Comparison of ENCODE assay signal across 20 mouse cellular contexts in the genomic region with DNA sequence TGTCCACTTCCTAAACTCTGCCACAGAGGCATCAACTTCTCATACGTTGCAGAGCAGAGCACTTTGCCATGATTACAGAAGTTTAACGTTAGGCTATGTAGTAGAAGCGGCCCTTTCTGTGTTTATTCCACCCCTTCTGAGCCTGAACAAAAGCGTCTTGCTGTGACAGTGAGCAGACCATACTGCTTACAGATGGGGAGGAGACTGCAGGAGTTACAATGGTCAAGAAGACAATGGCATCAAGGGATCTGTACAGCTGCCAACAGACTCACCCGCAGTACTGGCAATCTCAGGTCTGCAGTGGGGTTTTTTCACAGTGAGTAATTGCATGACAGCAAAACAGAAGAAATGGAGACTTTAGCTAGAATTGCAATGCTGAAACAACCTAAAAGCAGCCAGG.
DNase-seq lines count a peak whose midpoint lies in the region; ATAC-seq and TF ChIP-seq lines count a peak whose summit lies in the region.
"Had no signal": no experiment of that assay in that cellular context is flagged by ENCODE, and none has a peak within 500 bp of the region (broad histone marks: within the 10 kb centered on the region; RNA-seq: fewer than 3 reads in every experiment).

No protein-coding gene starts in this region.

- no peak for TF ChIP-seq CTCF in forebrain, postnatal 0 days (IDR thresholded peaks at IDR 0.05; ENCODE audit: low read depth)

- 24% methylated on average over 5 of the region's 5 CpGs for WGBS in forebrain, postnatal 0 days
- whole genome bisulfite sequencing in midbrain, embryonic 14.5 days: 14% methylated on average over 5 of the region's 5 CpGs
- 41% methylated on average over 5 of the region's 5 CpGs for WGBS in limb, embryonic 10.5 days
- WGBS in kidney, embryonic 15.5 days: 26% methylated on average over 5 of the region's 5 CpGs

- H3K27me3 ChIP-seq in forebrain, postnatal 0 days (ENCODE audit: insufficient read depth, low read length): no peaks in the 10 kb centered on the region
- H3K27me3 ChIP-seq in midbrain, embryonic 14.5 days (ENCODE audit: control insufficient read depth, insufficient read depth, low read length): no peaks in the 10 kb centered on the region
- H3K27me3 ChIP-seq in limb, embryonic 10.5 days (ENCODE audit: low read depth, poor library complexity, severe bottlenecking): peaks cover 50% of the 10 kb centered on the region
- peaks cover 20% of the 10 kb centered on the region for H3K27me3 ChIP-seq in kidney, embryonic 15.5 days
- H3K27me3 ChIP-seq: CH12.LX; stomach, embryonic 15.5 days had no signal

- no peak overlapping the region for H3K9ac ChIP-seq in forebrain, postnatal 0 days
- no peak overlapping the region for H3K9ac ChIP-seq in midbrain, embryonic 14.5 days (replicated peaks; ENCODE audit: low read length)
- H3K9ac ChIP-seq in kidney, embryonic 15.5 days: no peak overlapping the region
- H3K9ac ChIP-seq: liver, embryonic 14.5 days; stomach, embryonic 15.5 days had no signal

- peak; percentile 64 for DNase-seq in R1 (ENCODE audit: low read depth, low spot score)
- peak; percentile 6 for DNase-seq in brain, adult 2 months (ENCODE audit: low read depth, low spot score)
- DNase-seq in forebrain, postnatal 0 days: peak; percentile 3
- DNase-seq in midbrain, embryonic 14.5 days: peak; percentile 26
- DNase-seq in cerebellum, adult 9-10 months: no peak
- no peak for DNase-seq in limb, embryonic 10.5 days (ENCODE audit: low spot score)
- DNase-seq: adrenal gland, postnatal 10 days; cerebellum, adult 2 months; gastrocnemius, postnatal 14 days; heart, postnatal 36 days; kidney, adult 11 months; kidney, postnatal 36 days; left cerebral cortex, postnatal 4 days; thymus, postnatal 36 days had no signal

- no peak overlapping the region for H3K27ac ChIP-seq in forebrain, postnatal 0 days (ENCODE audit: low read depth, low read length)
- H3K27ac ChIP-seq in midbrain, embryonic 14.5 days (replicated peaks; ENCODE audit: low read depth, low read length): no peak overlapping the region
- no peak overlapping the region for H3K27ac ChIP-seq in limb, embryonic 10.5 days
- H3K27ac ChIP-seq in kidney, embryonic 15.5 days: no peak overlapping the region
- H3K27ac ChIP-seq: liver, embryonic 14.5 days; stomach, embryonic 15.5 days had no signal

- no peaks in the 10 kb centered on the region; the same call in 1 of the 2 replicates for H3K4me1 ChIP-seq in forebrain, postnatal 0 days (ENCODE audit: insufficient read depth)
- no peaks in the 10 kb centered on the region for H3K4me1 ChIP-seq in midbrain, embryonic 14.5 days (ENCODE audit: control insufficient read depth, insufficient read depth, low read length)
- H3K4me1 ChIP-seq in limb, embryonic 10.5 days: no peaks in the 10 kb centered on the region
- H3K4me1 ChIP-seq in kidney, embryonic 15.5 days: no peaks in the 10 kb centered on the region
- H3K4me1 ChIP-seq: stomach, embryonic 15.5 days had no signal

- H3K9me3 ChIP-seq in forebrain, postnatal 0 days (ENCODE audit: low read length): no peaks in the 10 kb centered on the region
- H3K9me3 ChIP-seq in midbrain, embryonic 14.5 days (ENCODE audit: control insufficient read depth, low read length): no peaks in the 10 kb centered on the region
- no peaks in the 10 kb centered on the region for H3K9me3 ChIP-seq in limb, embryonic 10.5 days (replicated peaks)
- no peaks in the 10 kb centered on the region for H3K9me3 ChIP-seq in kidney, embryonic 15.5 days (replicated peaks)
- H3K9me3 ChIP-seq: stomach, embryonic 15.5 days had no signal

- H3K4me2 ChIP-seq in forebrain, postnatal 0 days (ENCODE audit: low read depth): no peak overlapping the region
- no peak overlapping the region for H3K4me2 ChIP-seq in midbrain, embryonic 14.5 days (ENCODE audit: low read length)
- H3K4me2 ChIP-seq in kidney, embryonic 15.5 days: no peak overlapping the region
- H3K4me2 ChIP-seq: heart, embryonic 11.5 days; stomach, embryonic 15.5 days had no signal

- ATAC-seq in forebrain, postnatal 0 days: no peak
- ATAC-seq in midbrain, embryonic 14.5 days (ENCODE audit: low FRiP score, low TSS enrichment): no peak
- no peak for ATAC-seq in erythroid progenitor cell, adult 5-6 weeks (replicated peaks; ENCODE audit: low FRiP score, poor library complexity, severe bottlenecking)
- ATAC-seq in kidney, embryonic 15.5 days (replicated peaks; ENCODE audit: low FRiP score): no peak

- no peak overlapping the region for H3K4me3 ChIP-seq in forebrain, postnatal 0 days (ENCODE audit: low read depth, low read length)
- H3K4me3 ChIP-seq in midbrain, embryonic 14.5 days (replicated peaks; ENCODE audit: low read depth, low read length): no peak overlapping the region
- H3K4me3 ChIP-seq in limb, embryonic 10.5 days: no peak overlapping the region
- no peak overlapping the region for H3K4me3 ChIP-seq in kidney, embryonic 15.5 days (replicated peaks)
- H3K4me3 ChIP-seq: stomach, embryonic 15.5 days had no signal

- no peaks in the 10 kb centered on the region for H3K36me3 ChIP-seq in forebrain, postnatal 0 days (ENCODE audit: insufficient read depth)
- H3K36me3 ChIP-seq in midbrain, embryonic 14.5 days (ENCODE audit: control insufficient read depth, insufficient read depth, low read length): no peaks in the 10 kb centered on the region
- H3K36me3 ChIP-seq in limb, embryonic 10.5 days: no peaks in the 10 kb centered on the region
- H3K36me3 ChIP-seq in kidney, embryonic 15.5 days: no peaks in the 10 kb centered on the region
- H3K36me3 ChIP-seq: stomach, embryonic 15.5 days had no signal

Comparison
In these comparisons a context has a peak if more than half of its experiments do, and no peak if none do; other contexts are left out.
1. DNase-seq: peak in R1 (single experiment), brain, adult 2 months (single experiment), forebrain, postnatal 0 days (single experiment) and midbrain, embryonic 14.5 days (single experiment); none in cerebellum, adult 9-10 months (single experiment) and limb, embryonic 10.5 days (single experiment).